Mouse (Mus musculus): Measurements from ENCODE around the gene Tecpr2.
"Not testable (repeated sequence)": the region's sequence is repeated elsewhere in the genome, so short reads cannot be mapped to it uniquely, and the experiment has no call there.

The Tecpr2 gene

DNA sequence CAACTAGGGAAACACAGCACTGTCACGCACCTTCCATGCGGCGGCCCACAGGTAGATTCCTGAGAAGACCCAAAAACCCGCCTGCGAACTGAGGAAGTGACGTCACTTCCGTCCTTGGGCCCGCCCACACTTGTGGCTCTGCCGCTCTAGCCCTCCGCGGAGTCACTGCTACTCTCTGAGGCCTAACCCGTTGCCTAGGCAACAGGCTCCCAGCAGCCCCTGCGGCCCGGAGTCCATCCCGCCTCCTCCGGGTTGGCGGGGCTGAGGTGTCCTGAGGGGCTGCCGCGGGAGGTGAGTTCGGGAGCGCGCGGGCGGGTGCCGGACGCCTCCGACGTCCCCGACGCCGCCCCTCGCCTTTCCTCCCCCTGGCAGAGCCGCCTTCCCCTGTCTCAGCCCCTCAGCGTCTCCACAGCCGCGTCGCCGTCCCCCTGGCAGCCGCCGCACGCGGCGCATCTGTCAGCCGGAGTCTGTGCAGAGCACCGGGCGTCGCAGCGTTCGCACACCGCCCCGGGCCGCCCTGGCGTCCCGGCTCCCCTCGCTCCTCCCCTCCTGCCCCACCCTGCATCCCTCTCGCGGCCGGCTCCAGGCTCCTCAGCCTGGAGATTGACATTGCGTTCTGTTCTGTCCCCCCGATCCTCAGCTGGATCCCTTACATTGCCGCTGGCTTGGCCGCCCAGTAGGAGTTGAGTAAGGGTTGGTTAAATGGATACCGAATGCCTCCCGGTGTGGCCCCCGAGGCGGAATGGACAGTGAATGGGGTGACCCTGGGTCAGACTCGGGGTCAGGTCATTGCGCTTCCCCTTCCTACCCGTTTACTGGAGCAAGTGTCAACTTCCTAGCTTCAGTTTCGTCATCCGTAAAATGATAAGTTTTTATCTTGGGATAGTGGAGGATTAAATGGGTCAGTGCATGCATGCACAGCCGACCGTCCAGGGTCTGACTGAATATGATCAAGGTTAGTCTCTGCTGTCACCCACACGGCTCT, at the start of gene Tecpr2, which contains the start of gene Cinp:
TSS of gene Tecpr2 (plus strand) at position 229 of the 985 bp plus-strand sequence.
TSS of gene Cinp (minus strand) at position 110 of the 985 bp plus-strand sequence.
- peak; percentile 99 for DNase-seq (ENCODE audit: low read depth, low spot score)

DNA sequence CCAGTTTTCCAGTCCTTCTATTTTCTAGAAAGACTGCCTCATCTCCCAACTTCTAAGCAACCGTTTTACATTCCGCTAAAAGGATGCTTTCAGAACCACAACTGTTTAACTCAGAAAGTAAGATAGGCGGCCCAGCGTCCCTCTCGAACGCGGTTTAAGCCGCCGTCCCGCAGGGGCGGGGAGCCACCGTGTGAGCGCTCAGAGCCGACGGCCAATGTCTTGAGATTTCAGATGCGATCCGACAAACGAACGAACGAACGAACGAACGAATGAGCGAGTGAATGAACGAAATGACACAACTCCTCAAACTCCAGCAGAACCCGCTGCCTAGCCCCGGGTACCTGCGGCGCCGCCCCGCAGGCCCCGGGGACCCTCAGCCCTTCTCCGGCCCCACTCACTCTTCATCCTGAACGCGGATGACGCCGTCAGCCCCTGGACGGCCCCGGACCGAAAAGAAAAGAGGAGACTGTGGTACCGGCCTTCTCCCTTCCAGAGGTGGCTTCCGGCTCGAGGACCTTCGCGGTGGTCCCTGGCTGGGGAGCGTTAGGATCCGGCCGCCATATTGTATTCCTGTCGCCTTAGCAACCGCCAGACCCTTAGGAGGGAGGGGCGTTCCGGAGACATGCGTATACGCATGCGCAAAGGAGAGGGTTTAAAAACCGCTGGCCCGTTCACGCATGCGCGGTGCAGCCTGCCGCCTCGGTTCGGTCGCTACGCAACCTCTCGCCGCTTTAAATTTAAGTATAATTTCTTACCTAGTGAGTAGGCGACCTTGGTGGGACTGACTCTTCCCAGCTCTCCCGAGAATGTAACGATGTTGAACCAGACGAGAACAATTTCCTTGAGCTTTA, 48.5 kb upstream of the Tecpr2 start, which contains the start of gene Mok:
TSS of gene Mok (minus strand) at position 592 of the 851 bp plus-strand sequence.
- DNase-seq (ENCODE audit: low read depth, low spot score) = peak; percentile 96

DNA sequence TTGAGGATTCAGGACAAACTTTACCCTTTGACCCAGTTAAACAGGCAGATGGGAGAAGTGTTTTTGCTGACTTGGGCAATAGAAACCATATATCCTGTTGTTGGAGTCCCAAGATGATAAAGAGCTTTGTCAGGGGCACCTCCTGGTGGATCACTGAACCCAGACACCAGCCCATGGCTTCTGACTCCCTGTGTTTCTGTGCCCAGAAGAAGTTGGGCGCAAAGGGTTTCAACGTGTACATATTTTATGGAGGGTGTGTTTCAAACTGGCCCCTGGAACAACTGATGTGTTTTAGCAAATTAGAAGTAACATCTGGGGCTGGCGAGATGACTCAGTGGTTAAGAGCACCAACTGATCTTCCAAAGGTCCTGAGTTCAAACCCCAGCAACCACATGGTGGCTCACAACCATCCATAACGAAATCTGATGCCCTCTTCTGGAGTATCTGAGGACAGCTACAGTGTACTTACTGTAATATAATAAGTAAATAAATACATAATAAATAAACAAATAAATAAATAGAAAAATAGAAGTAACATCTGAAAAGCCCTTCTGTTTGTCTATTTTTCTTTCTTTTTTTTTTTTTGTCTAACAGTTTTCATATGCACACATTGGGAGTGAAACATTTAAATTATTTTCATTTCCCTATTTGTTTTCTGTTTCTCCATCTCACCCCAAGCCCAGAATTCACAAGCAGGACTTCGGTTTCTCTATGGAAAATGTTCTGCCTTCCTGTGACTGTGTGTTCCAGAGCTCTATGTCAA, 47.2 kb upstream of the Tecpr2 start:
- no peak for DNase-seq (ENCODE audit: low read depth, low spot score)

DNA sequence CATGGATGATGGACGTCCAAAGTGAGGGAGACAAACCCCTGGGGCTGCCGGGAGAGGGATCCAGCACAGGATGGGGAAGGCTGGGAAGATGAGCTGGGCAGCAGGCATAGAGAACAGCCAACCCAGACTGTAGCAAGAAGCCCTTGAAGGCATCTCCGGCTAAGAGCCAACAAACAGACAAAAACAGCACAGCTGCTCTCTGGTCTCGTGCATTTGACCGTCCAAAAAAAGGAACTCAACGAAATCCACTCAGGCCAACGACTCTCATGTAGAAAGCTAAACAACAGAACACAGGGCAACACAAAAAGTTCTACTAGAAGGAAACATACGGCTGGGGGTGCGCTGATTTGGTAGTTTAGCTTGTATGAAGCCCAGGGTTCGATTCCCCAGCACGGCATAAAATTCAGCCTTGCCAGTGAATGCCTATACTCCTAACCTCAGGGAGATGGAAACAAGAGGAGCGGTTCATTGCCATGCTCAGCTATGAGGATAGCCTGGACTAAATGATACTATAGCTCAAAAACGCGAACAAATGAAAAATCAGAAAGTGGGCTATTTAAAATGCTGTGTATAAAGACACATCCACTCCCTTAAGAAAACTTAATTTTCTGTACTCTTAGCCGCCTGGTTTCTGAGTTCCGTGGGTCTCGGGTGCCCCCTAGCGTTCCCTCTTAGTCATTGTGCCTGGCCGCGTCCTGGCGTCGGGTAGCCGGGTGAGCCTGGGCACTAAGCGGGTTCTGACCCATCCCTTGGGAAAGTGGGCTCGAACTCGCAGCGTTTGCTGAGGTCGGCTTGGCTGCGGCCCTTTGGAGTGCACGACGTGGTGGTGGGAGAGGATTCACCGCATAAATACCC, 45.6 kb upstream of the Tecpr2 start:
- DNase-seq (ENCODE audit: low read depth, low spot score) = peak; percentile 82

DNA sequence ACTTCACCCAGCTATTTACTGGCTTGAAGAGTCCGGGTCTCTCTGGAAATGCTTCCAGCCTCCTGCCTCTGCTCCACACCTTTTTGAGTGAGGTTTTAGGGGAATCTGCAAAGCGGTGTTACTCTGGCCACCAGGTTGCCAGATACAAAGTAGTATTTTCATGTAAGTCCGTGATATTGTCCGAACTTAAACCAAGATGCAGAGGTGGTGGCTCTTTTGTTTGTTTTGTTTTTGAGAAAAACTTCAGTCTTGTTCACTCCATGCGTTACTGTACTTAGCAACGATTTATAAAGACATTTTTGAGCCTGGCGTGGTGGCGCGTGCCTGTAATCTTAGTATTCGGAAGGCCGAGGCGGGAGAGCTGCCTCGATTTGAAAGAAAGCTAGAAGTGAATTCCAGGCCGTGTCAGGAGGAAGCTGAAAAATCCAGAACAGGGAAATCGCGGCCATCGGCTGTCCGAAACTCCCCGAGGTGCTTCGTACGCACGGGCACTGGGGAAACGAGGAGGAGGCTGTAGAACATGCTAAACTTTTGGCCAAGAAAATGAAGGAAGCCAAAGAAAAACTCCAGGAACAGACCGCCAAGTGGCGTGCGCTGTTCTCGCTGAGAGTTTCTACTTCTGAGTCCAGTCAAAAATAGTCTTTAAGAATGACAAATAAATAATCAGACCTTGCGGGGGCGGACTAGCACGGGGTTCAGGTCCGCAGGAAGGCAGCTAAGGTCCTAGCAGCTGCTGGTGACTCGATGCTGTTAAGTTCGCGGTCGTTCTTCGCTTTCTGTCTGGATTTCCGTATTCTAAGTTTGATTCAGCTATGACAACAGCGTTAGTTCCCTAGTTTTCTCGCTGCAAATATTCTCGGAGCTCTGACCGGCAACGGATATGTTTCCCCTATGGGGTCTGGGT, 44.6 kb upstream of the Tecpr2 start:
- DNase-seq (ENCODE audit: low read depth, low spot score) = peak; percentile 31

DNA sequence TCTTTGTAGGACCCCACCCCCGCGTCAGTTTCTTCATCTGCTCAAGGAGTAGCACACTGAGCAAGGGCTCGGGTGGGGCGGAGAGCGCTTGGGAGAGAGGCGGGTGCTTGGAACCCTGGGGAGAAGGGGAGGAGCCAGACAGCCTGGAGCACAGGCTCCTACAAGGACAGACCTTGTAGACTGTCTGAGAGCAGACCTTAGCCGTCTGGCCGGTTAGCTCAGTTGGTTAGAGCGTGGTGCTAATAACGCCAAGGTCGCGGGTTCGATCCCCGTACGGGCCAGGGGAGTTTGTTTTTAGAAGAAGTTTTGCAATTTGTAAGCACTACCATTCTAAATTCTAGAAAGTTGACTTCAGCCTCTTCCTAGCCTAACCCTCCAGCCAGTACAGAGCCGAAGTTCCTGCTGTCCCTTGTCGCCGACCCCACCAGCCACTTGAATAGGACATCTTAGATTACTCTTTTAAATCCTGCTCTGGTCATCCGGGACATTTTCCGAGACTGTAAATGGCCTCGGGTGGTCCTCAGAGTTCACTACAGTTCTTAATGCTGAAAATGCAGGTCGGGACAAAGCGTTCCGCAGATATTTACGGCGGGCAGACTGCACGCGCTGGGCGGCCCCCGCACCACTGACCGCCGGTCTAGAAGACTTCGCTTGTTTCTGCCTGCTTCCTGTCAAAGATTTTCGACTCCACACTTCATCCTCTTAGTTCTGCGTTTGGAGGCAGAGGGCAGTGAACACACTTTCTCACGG, 43.8 kb upstream of the Tecpr2 start:
- peak; percentile 94 for DNase-seq (ENCODE audit: low read depth, low spot score)

DNA sequence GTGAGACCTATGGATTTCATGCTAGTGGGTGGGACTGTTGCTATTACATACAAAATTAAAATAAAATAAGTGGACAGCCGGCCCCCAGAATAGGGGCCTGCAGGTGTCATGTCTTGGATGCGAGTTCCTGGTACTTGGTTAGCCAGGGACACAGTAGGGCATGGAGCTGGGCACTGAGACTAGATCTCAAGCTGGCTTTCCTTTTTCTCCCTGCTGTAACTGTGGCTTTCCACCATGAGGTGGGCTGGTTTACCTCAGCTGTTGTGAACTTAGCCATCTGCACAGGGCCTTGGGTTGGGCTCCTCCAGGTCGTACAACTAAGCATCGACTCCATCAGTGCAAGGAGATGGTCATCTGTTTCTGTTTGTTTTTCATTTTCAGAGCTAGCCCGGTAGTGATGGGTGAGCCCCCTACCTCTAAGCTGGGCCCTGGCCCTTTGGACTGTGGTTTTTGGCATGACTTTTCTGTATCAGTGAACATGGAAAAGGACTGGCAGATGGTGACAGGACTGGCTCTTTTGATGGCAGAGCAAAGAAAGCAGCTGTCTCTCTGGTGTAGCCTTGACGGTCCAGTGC, 42.8 kb upstream of the Tecpr2 start:
- no peak for DNase-seq (ENCODE audit: low read depth, low spot score)

DNA sequence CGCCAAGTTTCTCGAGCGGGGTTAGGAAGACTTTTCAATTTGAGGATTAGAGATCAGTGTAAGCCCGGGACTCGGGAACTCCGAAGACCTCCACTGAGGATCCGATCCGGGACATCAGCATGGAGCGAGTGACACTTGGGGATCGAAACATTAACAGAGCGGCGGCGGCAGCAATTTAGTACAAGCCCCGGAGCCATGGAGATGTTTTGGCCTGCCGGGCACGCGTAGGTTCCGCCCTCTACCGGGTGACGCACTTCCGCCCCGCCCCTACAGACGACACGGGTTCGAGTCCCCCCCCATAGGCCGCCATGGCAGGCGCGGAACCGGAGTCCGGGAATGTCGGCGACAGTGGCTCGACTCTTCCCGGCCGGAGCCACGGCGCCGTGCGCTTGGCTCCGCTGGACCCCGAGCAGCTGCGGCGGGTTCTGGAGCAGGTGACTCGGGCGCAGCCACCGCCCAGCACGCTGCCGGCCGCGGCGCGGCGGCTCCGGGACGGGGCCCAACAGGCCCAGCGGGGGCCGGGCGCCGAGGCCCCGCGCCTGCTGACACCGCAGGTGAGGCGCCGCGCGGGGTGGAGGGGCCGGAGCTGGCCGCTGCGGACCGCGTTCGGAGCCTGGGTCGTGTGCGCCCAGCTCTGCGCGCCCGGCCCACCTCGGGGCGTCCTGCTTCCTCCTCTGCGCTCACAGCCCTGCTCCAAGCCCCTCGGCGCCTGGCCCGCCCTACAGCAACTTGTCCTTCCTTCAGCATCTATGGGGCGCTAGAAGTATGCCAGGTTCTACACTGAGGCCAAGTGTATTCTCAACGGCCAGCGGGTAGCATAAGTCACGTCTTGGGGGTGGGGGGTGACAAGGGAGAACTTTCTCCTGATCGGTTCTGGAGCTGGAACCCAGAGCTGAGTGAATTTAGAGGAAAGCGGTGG, 38.8 kb upstream of the Tecpr2 start, which contains the start of gene Zfp839:
TSS of gene Zfp839 (plus strand) at position 244 of the 919 bp plus-strand sequence.
- peak; percentile 93 for DNase-seq (ENCODE audit: low read depth, low spot score)

DNA sequence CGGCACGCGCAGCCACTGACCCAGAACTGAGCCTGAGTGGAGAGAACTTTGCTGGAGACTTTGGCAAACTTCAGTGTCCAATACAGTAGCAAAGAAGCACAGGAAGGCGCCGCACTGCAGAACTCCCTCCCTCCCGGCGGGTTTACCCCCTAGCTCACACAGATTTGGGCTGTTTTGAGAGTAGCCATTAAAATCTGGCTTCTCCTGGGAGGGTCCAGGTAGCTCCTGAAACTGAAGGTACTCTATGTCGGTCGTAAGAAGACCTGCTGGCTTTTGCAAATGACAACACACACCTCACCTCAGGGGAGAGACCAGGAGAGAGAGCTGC, 38.2 kb upstream of the Tecpr2 start:
- no peak for DNase-seq (ENCODE audit: low read depth, low spot score)

DNA sequence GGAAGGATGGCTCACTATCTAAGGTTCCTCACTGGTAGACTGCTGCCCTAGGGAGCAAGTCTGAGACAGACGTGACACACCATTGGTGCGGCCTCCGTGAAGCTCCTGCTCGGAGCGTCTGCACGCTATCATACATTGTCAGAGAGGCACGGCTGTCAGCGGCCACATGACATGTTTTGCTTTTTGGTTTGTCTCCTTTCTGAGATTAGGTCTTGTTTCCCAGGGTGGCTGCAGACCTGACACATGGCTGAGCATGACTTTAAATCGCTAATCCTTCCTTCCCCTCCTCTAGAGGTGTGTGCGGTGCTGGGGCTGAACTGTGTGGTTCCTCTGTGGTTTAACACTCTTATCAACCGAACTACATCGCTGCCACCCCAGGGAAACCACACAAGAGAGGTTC, 37.6 kb upstream of the Tecpr2 start:
- DNase-seq (ENCODE audit: low read depth, low spot score) = no peak

DNA sequence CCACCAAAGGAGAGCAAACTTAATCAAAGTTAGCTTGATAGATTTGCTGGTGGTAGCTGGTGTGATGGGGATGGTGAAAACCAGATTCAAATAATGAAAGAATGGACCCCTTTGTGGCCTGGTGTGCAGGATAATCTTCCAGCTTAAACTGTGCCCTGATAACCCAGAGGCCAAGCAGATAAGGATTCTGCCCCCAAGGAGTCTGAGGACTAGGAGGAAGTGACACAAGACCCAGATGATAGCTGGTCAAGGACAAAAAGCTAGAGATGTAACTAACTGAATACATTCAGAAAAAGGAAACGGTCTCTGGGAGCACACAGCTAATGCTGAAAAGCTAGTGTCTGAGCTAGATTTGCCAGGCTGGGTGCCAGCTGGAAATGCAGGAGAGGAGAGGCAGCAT, 37.1 kb upstream of the Tecpr2 start:
- no peak for DNase-seq (ENCODE audit: low read depth, low spot score)

DNA sequence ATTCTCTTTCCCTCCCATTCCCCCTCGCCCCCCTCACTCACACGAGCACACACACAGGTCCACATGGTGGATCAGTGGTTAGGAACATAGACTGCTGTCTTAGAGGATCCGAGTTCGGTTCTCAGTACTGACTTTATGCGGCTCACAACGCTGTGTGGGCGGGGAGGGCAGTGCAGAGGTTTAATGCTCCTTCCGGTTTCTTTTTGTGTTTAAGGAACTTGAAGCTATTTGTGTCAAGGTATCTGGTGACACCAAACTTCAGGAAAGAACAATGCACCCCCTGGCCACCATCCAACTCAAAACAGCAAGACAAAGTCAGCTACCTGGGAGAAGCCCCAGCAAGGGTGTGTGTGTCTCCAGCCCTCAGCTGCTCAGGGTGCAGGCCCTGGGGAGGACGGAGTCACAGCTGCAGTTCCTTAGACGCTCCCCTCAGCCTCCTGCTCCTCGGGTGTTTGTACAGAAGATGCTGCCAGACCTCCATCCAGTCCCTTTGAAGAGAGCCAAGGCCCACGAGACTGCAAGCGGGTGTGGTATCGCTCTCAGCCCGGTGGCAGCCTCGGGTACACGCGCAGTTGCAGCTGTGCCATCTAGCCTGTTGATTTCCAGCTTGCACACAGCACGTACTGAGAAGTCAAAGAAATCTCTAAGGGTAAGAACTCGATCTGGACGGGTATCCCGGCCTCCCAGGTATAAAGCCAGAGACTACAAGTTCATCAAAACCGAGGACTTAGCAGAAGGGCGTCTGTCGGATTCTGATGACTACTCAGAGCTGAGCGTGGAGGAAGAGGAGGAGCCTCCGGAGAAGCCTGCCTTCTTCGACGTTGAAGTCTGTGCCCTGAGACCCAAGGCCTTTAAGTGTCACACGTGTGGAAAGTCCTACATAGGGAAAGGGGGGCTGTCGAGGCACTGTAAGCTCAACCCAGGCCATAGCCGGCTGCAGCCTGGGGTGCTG, 34.0 kb upstream of the Tecpr2 start:
- no peak for DNase-seq (ENCODE audit: low read depth, low spot score)

DNA sequence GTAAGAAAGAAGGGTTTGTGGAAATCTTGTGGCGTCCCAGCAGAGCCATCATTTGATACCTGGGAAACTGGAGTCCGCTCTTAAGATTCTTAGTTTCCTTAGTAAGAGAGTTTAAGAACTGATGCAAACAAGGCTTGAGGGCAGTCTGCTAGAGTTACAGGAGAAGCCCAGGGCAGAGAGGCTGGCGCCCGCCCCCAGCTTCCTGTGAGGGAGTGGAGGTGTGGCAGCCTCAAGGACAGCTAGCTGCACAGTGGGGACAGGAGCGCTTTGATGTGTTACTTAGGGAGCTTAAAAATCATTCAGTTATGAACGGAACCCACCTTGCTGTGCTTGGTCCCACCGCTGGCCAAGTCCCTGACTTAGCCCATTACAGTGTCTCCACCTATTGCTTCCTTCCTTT, 31.9 kb upstream of the Tecpr2 start:
- DNase-seq (ENCODE audit: low read depth, low spot score) = no peak

DNA sequence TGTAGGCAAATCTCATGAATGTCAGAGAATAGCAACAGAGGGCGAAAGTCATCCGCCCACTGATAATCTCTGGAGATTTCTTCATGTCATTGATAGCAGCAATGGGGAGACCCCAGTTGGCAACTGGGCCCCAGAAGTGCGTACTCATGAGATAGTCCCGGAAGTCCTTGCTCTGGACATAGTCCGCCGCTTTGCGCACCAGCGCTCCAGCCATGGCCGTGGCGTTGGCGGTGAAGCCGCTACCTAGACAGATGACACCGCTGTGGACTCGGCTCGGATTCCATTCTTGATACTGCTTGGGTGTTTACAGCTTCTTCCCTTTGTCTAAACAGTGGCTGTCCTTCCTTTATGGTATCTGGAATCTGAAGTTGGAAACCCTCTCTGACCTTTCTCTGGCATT, 30.4 kb upstream of the Tecpr2 start:
- DNase-seq (ENCODE audit: low read depth, low spot score) = not testable (repeated sequence)

DNA sequence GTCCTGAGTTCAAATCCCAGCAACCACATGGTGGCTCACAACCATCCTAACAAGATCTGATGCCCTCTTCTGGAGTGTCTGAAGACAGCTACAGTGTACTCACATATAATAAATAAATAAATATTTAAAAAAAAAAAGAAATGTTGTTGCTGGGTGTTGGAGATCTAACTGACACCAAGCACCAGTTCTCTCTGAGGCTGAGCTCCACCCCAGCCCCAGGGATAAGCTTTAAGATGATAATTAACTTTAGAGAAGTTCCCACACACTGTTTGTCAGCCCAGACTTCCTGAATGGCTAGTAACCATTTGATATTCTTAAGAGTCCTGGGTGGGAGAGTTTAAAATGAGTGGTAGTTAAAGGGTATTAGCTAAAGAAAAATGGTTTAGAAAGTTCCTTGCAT, 28.8 kb upstream of the Tecpr2 start:
- DNase-seq (ENCODE audit: low read depth, low spot score) = no peak

DNA sequence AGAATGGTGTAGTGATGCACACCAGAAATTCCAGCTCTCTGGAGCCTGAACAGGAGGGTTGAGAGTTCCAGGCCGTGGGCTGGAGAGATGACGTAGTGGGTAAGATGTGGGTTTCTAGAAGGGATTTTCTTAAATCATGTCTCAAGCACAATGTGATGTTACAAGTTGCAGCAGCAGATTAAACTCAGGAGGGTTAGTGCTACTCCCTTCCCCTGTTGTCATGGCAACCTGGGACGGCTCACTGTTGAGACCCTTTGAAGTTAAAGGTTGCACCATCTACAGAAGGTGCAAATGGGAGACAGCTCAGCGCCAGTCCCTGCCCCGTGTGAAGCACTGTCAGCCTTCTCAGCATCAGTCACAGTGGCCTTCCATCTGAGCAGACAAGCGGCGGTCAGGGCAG, 27.8 kb upstream of the Tecpr2 start:
- DNase-seq (ENCODE audit: low read depth, low spot score) = peak; percentile 60

All from brain, adult 2 months (tissue).